Mouse (Mus musculus): ENCODE measurements around the gene Cyp4a31.
"Not testable (repeated sequence)": the region's sequence is repeated elsewhere in the genome, so short reads cannot be mapped to it uniquely, and the experiment has no call there.

Cyp4a31 gene

DNA sequence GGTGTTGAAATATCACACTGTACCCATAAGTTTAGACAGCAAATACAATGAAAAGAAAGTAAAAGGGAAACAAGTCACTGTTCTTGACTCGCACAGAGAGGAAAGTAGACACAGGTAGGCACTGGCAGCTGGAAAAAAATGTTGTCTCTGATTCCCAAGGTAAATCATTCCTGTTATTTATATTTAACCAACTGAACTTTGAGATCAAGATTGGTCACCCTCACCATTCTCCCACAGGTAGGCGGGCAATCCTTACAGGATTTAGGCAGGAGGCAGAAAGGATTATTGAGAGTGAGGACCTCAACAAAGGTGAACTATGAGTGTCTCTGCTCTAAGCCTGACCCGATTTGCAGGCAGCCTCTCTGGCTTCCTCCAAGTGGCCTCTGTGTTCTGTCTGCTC is at the start of gene Cyp4a31:
TSS of gene Cyp4a31 (plus strand) at position 249 of the 400 bp plus-strand sequence.
- no peak for DNase-seq

DNA sequence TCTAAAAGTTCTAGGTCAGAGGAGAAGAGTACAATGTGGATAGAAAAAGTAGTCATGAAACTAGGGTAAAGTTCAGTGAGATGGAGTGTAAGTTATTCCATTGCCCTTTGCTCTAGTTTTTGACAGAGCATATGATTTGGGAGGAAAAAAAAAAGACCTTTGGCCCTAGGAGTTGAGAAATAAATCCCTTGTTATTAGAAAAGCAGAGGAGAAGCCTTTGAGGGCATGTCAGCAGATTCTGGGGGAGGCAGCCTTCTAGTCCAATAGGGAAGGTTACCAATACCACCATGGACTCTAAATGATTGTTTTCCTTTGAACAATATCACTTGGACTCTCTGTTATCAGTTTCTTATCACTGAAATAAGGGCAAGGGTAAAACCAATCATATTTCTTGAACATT is 49.5 kb upstream of the Cyp4a31 start:
- DNase-seq = not testable (repeated sequence)

DNA sequence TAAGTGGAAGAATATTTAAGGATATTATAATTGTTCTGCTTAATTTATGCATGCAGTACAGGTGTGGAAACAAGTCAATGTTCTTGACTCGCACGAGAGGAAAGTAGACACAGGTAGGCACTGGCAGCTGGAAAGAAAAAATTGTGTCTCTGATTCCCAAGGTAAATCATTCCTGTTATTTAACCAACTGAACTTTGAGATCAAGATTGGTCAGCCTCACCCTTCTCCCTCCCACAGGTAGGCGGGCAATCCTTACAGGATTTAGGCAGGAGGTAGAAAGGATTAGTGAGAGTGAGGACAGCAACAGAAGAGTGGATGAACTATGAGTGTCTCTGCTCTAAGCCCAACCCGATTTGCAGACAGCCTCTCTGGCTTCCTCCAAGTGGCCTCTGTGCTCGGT is 45.4 kb upstream of the Cyp4a31 start, which contains the start of gene Cyp4a10:
TSS of gene Cyp4a10 (plus strand) at position 265 of the 400 bp plus-strand sequence.
- not testable (repeated sequence) for DNase-seq

- DNase-seq = no peak
These were observed 44.0 kb upstream of the Cyp4a31 start for GRCm38 (mm10) chr4:115519444-115519843.

GRCm38 (mm10) chr4:115521766-115522165 is 41.7 kb upstream of the Cyp4a31 start:
- DNase-seq = no peak

GRCm38 (mm10) chr4:115545101-115545500 is 18.3 kb upstream of the Cyp4a31 start:
- no peak for DNase-seq

GRCm38 (mm10) chr4:115546141-115546828 is 17.2 kb upstream of the Cyp4a31 start:
- DNase-seq = no peak

DNA sequence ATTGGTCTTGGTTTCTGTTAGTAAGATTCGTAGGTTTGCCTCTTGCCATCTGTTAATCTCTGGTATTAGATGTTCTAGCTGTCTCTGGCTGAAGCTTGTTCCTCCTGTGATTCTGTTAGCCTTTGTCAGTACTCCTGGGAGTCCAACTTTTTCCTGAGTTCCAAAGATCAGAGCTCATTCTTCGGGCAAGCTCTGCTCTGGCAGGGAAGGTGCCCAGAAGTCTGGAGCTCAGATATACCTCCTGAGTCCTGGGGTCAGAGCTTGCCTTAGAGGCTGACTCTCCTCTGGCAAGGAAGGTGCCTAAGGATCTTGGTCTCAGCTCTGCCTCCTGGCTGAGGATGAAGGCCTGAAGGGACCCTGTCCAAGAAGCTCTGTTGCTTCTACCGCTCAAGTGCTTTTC is 10.7 kb upstream of the Cyp4a31 start:
- DNase-seq = no peak

GRCm38 (mm10) chr4:115555513-115555912 is 7.9 kb upstream of the Cyp4a31 start:
- no peak for DNase-seq

DNA sequence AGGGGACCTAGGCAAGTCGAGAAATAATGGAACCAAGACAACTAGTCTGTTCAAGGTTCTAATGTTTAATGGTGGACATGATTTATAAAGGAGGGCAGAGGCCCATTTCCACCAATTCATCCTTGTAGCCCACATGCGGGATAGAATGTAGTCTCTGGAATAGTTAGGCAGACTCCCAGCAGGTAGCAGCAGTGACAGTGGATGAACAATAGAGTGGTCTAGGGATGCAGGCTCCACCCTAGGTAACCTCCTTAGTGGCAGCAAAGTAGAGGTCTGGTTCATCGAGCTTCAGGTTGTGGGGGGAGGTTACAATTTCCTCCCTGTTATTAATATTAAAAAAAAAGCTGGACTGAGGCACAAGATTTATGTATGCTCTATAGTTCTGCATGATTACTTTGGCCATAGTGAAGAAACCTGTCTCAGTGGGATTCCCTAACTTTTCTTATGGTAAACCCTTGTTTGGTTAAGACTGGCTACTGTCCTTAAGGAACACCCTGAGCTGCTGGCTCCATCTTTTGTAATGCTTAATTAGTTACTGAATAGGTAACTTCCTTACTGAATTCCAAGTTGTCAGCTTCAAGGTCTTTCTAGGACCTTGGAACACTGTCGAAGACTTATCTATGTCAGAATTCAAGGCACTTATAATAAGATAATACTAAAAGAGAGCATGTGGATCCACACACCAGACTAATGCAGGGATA is 5.4 kb upstream of the Cyp4a31 start:
- no peak for DNase-seq

DNA sequence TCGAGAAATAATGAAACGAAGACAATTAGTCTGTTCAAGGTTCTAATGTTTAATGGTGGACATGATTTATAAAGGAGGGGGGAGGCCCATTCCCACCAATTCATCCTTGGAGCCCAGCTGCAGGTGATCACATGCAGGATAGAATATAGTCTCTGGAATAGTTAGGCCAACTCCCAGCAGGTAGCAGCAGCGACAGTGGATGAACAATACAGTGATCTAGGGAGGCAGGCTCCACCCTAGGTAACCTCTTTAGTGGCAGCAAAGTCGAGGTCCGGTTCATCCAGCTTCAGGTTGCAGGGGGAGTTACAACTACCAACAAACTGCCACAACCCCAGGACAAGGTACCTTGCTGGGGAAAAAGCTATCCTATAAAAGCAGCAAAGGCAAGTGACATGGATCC is 2.2 kb upstream of the Cyp4a31 start:
- not testable (repeated sequence) for DNase-seq

DNA sequence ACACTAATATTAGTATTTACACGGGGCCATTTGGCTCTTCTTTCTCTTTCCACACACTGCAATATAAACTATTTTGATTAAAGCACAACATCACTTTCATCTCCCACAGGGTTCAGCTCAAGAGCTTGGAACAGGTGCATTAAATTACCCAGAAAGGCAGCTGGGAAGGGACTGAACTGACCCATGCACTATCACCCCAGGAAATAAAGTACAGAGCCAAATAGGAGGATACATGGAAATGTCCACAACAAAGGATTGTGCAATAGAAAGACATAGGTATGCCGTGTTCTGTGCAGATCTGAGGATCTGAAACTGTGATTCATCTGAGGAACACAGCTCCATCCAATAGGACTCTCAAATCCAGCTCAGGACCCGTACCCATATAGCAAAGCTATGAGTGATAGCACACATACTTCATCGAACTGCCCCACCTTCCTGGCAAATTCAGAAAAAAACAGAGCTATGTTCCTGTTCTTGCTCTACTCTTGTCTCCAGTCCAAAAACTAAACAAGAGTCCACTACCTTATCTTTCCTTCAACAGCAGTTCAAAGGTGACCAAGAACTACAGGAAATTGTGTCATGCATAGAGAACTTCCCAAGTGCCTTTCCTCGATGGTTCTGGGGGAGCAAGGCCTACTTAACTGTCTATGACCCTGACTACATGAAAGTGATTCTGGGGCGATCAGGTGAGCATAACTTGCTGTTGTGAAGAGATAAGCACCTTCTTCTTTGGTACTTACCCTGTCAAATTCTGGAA is 1.2 kb downstream of the Cyp4a31 start:
- DNase-seq = not testable (repeated sequence)

GRCm38 (mm10) chr4:115575255-115575654 is 11.8 kb downstream of the Cyp4a31 start:
- no peak for DNase-seq

- DNase-seq = no peak
These were observed 12.3 kb downstream of the Cyp4a31 start for GRCm38 (mm10) chr4:115575776-115576175.

DNA sequence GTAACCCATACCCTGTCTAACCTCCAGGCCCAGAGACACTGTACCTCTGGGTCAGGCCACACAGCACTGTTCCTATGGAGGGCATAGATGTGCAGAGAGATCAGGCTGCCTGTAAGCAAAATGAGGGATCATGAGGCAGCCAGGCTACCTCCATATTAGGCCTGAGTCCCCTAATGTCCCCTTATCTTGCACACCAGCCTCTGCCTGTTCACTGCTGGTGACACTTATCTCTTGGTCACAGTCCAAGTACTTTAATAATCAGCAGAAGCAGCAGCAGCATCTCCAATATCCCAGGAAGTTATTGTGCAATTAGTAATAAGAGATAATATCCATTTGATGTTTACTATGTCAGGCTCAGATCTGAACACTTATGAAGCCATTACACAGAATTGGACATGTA is 19.6 kb downstream of the Cyp4a31 start:
- DNase-seq = no peak

DNA sequence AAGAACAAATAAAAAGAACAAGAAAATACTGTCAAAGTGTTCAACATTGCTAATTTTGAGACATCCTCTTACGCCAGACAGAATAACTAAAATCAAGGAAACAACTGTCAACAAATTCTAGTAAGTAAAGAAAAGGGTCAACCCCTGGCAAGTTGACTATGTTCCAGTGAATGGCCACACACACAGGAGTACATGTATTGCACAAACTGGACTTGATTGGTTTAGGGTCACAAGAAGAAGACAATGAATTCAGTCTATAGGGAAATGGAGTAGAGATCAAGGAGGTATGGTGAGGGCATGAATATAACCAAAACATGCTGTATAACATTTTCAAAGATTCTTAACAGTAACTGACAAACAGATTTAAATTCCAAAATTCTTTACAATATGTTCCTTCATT is 32.9 kb downstream of the Cyp4a31 start:
- no peak for DNase-seq

- no peak for DNase-seq
These were observed 33.4 kb downstream of the Cyp4a31 start for GRCm38 (mm10) chr4:115596824-115597336.

GRCm38 (mm10) chr4:115600611-115601010 is 37.2 kb downstream of the Cyp4a31 start, which contains the start of gene Cyp4a32:
Gene Cyp4a32, plus strand, starts transcription at chr4:115600969.
- not testable (repeated sequence) for DNase-seq

GRCm38 (mm10) chr4:115614005-115614404 is 50.6 kb downstream of the Cyp4a31 start:
- DNase-seq = no peak

DNA sequence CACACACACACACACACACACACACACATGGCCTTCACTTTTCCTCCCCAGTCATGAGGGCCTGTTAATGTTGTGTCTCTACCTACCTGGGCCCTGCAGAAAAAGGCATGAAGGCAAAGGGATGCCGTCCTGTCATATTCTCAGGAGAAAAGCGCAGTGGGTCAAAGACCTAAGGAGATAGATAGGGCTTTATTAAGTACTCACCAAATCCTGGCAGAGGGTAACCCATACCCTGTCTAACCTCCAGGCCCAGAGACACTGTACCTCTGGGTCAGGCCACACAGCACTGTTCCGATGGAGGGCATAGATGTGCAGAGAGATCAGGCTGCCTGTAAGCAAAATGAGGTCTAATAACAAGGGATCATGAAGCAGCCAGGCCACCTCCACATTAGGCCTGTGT is 62.1 kb downstream of the Cyp4a31 start:
- not testable (repeated sequence) for DNase-seq

Measured in cerebellum, postnatal 10 days (tissue).